In genomic region chr7:70327191-70327590, GRCm38 (mm10) we compare ENCODE assay signal across 26 mouse cellular contexts. TPM values are rescaled to one million over a fixed set of nuclear protein-coding genes. Genes with fewer than 3 reads are reported as not detected.
DNase-seq lines count a peak whose midpoint lies in the region; ATAC-seq lines count a peak whose summit lies in the region.
"Had no signal": no experiment of that assay in that cellular context is flagged by ENCODE, and none has a peak within 500 bp of the region (broad histone marks: within the 10 kb centered on the region; RNA-seq: fewer than 3 reads in every experiment).

No protein-coding gene starts in this region.

- H3K4me2 ChIP-seq in heart, embryonic 11.5 days = no peak overlapping the region
- peak overlapping the region; percentile 60 for H3K4me2 ChIP-seq in midbrain, embryonic 12.5 days (replicated peaks)
- H3K4me2 ChIP-seq: limb, embryonic 15.5 days; lung, embryonic 14.5 days; neural tube, embryonic 13.5 days had no signal

- peak; percentile 35 for DNase-seq in heart, adult 11 months
- peak; percentile 12 for DNase-seq in retina, embryonic 14.5 days (ENCODE audit: low spot score)
- DNase-seq in retina, postnatal 1 day = no peak
- no peak for DNase-seq in thymus, postnatal 14 days
- DNase-seq in neural tube, embryonic 10.5 days (ENCODE audit: extremely low spot score, low spot score) = no peak
- DNase-seq: adrenal gland, adult 8-10 months; cerebellum, adult 2 months; cerebellum, postnatal 25 days; gastrocnemius, postnatal 14 days; heart, adult 18-20 months; kidney, adult 11 months; layer of hippocampus, adult 9-11 months; lung, embryonic 14.5 days; lung, postnatal 36 days; right cerebral cortex, adult 18-20 months; right cerebral cortex, postnatal 4 days; thymus, postnatal 25 days had no signal

- no peak for ATAC-seq in heart, embryonic 11.5 days (replicated peaks; ENCODE audit: insufficient number of reproducible peaks, low FRiP score, low TSS enrichment)
- ATAC-seq in midbrain, embryonic 12.5 days (ENCODE audit: low FRiP score, low read depth) = no peak
- ATAC-seq: activated CD4-positive, CD25-positive, alpha-beta regulatory T cell, adult 4 months had no signal

- peaks cover 7% of the 10 kb centered on the region for H3K4me1 ChIP-seq in heart, embryonic 11.5 days (ENCODE audit: control insufficient read depth, insufficient read depth, low read length)
- H3K4me1 ChIP-seq in midbrain, embryonic 12.5 days = peaks cover 33% of the 10 kb centered on the region

- no peak overlapping the region for H3K4me3 ChIP-seq in heart, embryonic 11.5 days (ENCODE audit: low read depth, low read length)
- peak overlapping the region; percentile 27; the same call in 1 of the 2 replicates for H3K4me3 ChIP-seq in midbrain, embryonic 12.5 days
- H3K4me3 ChIP-seq: limb, embryonic 15.5 days; megakaryocyte, embryonic 14.5 days; neural tube, embryonic 13.5 days had no signal

- H3K9me3 ChIP-seq in heart, embryonic 11.5 days (replicated peaks; ENCODE audit: control insufficient read depth, low read length) = no peaks in the 10 kb centered on the region
- no peaks in the 10 kb centered on the region for H3K9me3 ChIP-seq in midbrain, embryonic 12.5 days
- H3K9me3 ChIP-seq: embryonic facial prominence, embryonic 10.5 days; kidney, embryonic 15.5 days; limb, embryonic 15.5 days; neural tube, embryonic 13.5 days had no signal

- no peak overlapping the region for H3K27ac ChIP-seq in heart, embryonic 11.5 days (ENCODE audit: low read depth, low read length)
- H3K27ac ChIP-seq in midbrain, embryonic 12.5 days (replicated peaks) = peak overlapping the region; percentile 71; the same call in 1 of the 2 replicates
- H3K27ac ChIP-seq: kidney, embryonic 15.5 days; limb, embryonic 15.5 days; liver, embryonic 14.5 days; neural tube, embryonic 13.5 days had no signal

- WGBS in heart, embryonic 11.5 days (ENCODE audit: insufficient replicate concordance) = 9% methylated on average over 2 of the region's 2 CpGs
- 9% methylated on average over 2 of the region's 2 CpGs for WGBS in midbrain, embryonic 12.5 days

- peaks cover 87% of the 10 kb centered on the region for H3K27me3 ChIP-seq in heart, embryonic 11.5 days (ENCODE audit: control insufficient read depth, insufficient read depth, low read length)
- peaks cover 94% of the 10 kb centered on the region for H3K27me3 ChIP-seq in midbrain, embryonic 12.5 days

- H3K9ac ChIP-seq in heart, embryonic 11.5 days (ENCODE audit: low read depth, low read length) = no peak overlapping the region
- no peak overlapping the region for H3K9ac ChIP-seq in midbrain, embryonic 12.5 days (replicated peaks)
- H3K9ac ChIP-seq: kidney, embryonic 15.5 days; limb, embryonic 15.5 days; liver, embryonic 14.5 days; lung, embryonic 14.5 days; neural tube, embryonic 13.5 days had no signal

- H3K36me3 ChIP-seq in heart, embryonic 11.5 days (ENCODE audit: control insufficient read depth, insufficient read depth, low read length) = no peaks in the 10 kb centered on the region
- no peaks in the 10 kb centered on the region for H3K36me3 ChIP-seq in midbrain, embryonic 12.5 days
- H3K36me3 ChIP-seq: embryonic facial prominence, embryonic 10.5 days; kidney, embryonic 15.5 days; limb, embryonic 15.5 days; neural tube, embryonic 13.5 days had no signal

RNA-seq across cellular contexts. Expression of gene Nr2f2, which starts 39.3 kb away (rescaled TPM):
- 30.4 and 34.4 TPM in 2 replicates for polyA plus RNA-seq in heart, embryonic 11.5 days (2014; fragmentation: Nextera tagmentation; extraction: Ambion mirVana)
- polyA plus RNA-seq in midbrain, embryonic 12.5 days (2016; fragmentation: Nextera tagmentation; extraction: Ambion mirVana) = 105 and 143 TPM in 2 replicates
- polyA plus RNA-seq: activated CD4-positive, CD25-positive, alpha-beta regulatory T cell, adult 4 months had no signal

Comparison
In these comparisons a context has a peak if more than half of its experiments do, and no peak if none do; other contexts are left out.
1. DNase-seq: peak in heart, adult 11 months (single experiment) and retina, embryonic 14.5 days (single experiment); none in retina, postnatal 1 day (single experiment), thymus, postnatal 14 days (single experiment) and neural tube, embryonic 10.5 days (single experiment).